Mouse (Mus musculus): ENCODE data around the gene Fuk. TPM values are rescaled to one million over a fixed set of nuclear protein-coding genes. Genes with fewer than 3 reads are reported as not detected.
"Not testable (repeated sequence)": the region's sequence is repeated elsewhere in the genome, so short reads cannot be mapped to it uniquely, and the experiment has no call there.

Fuk gene
- polyA plus RNA-seq, 1 experiment, result 7.2 TPM

DNA sequence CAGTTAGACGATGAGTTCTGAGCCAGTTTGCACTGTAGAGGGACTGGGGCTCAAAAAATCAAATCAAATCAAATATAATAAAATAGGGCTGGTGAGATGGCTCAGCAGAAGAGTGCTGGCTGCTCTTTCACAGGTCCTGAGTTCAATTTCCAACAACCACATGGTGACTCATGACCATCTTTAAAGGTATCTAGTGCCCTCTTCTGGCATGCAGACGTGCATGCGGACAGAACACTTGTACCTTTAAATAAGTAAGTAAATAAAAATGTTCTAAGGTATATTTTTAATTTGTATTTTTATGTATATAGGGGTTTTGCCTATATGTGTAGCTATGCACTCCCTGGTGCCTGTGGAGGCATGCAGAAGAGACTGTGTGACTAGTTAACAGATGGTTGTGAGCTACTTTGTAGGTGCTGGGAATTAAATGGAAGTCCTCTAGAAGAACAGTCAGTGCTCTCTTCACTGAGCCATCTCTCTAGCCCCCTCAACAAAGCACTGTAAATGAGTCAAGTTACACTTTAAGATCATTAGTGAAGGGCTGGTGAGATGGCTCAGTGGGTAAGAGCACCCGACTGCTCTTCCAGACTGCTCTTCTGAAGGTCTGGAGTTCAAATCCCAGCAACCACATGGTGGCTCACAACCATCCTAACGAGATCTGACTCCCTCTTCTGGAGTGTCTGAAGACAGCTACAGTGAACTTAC, 45.4 kb downstream of the Fuk start:
- Histone ChIP-seq H3K4me2 (ENCODE audit: low read depth) (no peak overlapping the region), H3K27me3 (ENCODE audit: control insufficient read depth, insufficient read depth, insufficient read length) (no peaks in the 10 kb centered on the region), H3ac (ENCODE audit: control insufficient read depth, insufficient read length) (no peak overlapping the region), H3K79me2 (ENCODE audit: control insufficient read depth, insufficient read depth) (no peaks in the 10 kb centered on the region), H3K36me3 (ENCODE audit: control insufficient read depth, insufficient read depth) (peaks cover 74% of the 10 kb centered on the region), H3K4me3 (no peak overlapping the region)
- TF ChIP-seq SRF (IDR thresholded peaks at IDR 0.05; ENCODE audit: control insufficient read depth, insufficient read length, low read depth), result no peak
- TF ChIP-seq MYOD1 (IDR thresholded peaks at IDR 0.05; ENCODE audit: control insufficient read depth in 1 of 3, insufficient read length in 2 of 3, low read depth in 2 of 3), result no peak
- no peak for TF ChIP-seq USF1 (IDR thresholded peaks at IDR 0.05; ENCODE audit: low read depth)

GRCm38 (mm10) chr8:110856073-110856472, 46.2 kb downstream of the Fuk start:
- H3ac ChIP-seq (ENCODE audit: control insufficient read depth, insufficient read length); H3K79me2 ChIP-seq (ENCODE audit: control insufficient read depth, insufficient read depth); H3K4me2 ChIP-seq (ENCODE audit: low read depth); H3K27me3 ChIP-seq (ENCODE audit: control insufficient read depth, insufficient read depth, insufficient read length); H3K4me3 ChIP-seq: not testable (repeated sequence)
- peaks cover 78% of the 10 kb centered on the region for H3K36me3 ChIP-seq (ENCODE audit: control insufficient read depth, insufficient read depth)

GRCm38 (mm10) chr8:110851186-110851585, 51.1 kb downstream of the Fuk start:
- no peak overlapping the region for H3K4me2 ChIP-seq (ENCODE audit: low read depth)
- H3K36me3 ChIP-seq (ENCODE audit: control insufficient read depth, insufficient read depth), result peaks cover 65% of the 10 kb centered on the region
- no peak overlapping the region for H3ac ChIP-seq (ENCODE audit: control insufficient read depth, insufficient read length)
- no peaks in the 10 kb centered on the region for H3K27me3 ChIP-seq (ENCODE audit: control insufficient read depth, insufficient read depth, insufficient read length)
- H3K4me3 ChIP-seq, result no peak overlapping the region
- no peak for TF ChIP-seq MAX (IDR thresholded peaks at IDR 0.05; ENCODE audit: low read depth)
- no peak for TF ChIP-seq POLR2AphosphoS2 (IDR thresholded peaks at IDR 0.05; ENCODE audit: insufficient read length, low read depth)
- TF ChIP-seq POLR2A (IDR thresholded peaks at IDR 0.05; ENCODE audit: insufficient read length, low read depth), result no peak
- no peak for TF ChIP-seq MYOD1 (IDR thresholded peaks at IDR 0.05; ENCODE audit: control insufficient read depth in 1 of 3, insufficient read length in 2 of 3, low read depth in 2 of 3)
- no peak for TF ChIP-seq TCF12 (IDR thresholded peaks at IDR 0.05; ENCODE audit: insufficient read depth, poor library complexity, severe bottlenecking)
- TF ChIP-seq MYOG (IDR thresholded peaks at IDR 0.05; ENCODE audit: control insufficient read depth in 1 of 3, insufficient read depth in 1 of 3, insufficient read length in 2 of 3, low read depth in 2 of 3), result no peak
- TF ChIP-seq SRF (IDR thresholded peaks at IDR 0.05; ENCODE audit: control insufficient read depth, insufficient read length, low read depth), result no peak
- no peak for TF ChIP-seq USF1 (IDR thresholded peaks at IDR 0.05; ENCODE audit: low read depth)
- no peak for TF ChIP-seq E2F4 (IDR thresholded peaks at IDR 0.05; ENCODE audit: insufficient read depth)
- no peak for TF ChIP-seq CEBPB (IDR thresholded peaks at IDR 0.05; ENCODE audit: insufficient read depth, poor library complexity, severe bottlenecking)
- no peak for TF ChIP-seq TCF3 (IDR thresholded peaks at IDR 0.05; ENCODE audit: insufficient read length, low read depth)
- no peak for TF ChIP-seq REST (IDR thresholded peaks at IDR 0.05; ENCODE audit: insufficient read depth, insufficient read length)
- peaks cover 28% of the 10 kb centered on the region for H3K79me2 ChIP-seq (ENCODE audit: control insufficient read depth, insufficient read depth)

- peaks cover 48% of the 10 kb centered on the region for H3K36me3 ChIP-seq (ENCODE audit: control insufficient read depth, insufficient read depth)
- peak in 2 of 3 experiments; percentile 22 to 59 for TF ChIP-seq MYOD1 (IDR thresholded peaks at IDR 0.05; ENCODE audit: control insufficient read depth in 1 of 3, insufficient read length in 2 of 3, low read depth in 2 of 3)
- no peak for TF ChIP-seq POLR2A (IDR thresholded peaks at IDR 0.05; ENCODE audit: insufficient read length, low read depth)
- peak in 1 of 3 experiments; percentile 38 for TF ChIP-seq MYOG (IDR thresholded peaks at IDR 0.05; ENCODE audit: control insufficient read depth in 1 of 3, insufficient read depth in 1 of 3, insufficient read length in 2 of 3, low read depth in 2 of 3)
- TF ChIP-seq MAX (IDR thresholded peaks at IDR 0.05; ENCODE audit: low read depth), result no peak
Measured at GRCm38 (mm10) chr8:110847645-110848495, 54.4 kb downstream of the Fuk start.

DNA sequence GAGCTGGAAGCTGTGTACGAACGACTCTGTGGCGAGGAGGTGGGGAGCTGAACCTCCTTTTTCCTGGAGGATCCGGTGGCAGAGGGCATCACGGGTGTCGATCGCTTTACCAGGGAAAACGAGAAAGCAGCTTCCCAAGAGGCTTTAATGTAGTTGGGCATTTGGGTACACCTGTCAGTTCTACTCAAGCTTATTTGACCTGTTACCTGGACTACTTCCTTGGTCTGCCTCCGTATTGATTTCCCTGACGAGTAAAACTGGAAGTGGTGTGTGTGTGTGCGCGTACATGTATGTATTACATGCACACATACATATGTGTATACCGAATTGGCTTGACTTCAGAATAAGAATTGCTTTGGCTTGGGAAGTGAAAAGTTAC, 55.1 kb downstream of the Fuk start:
- Histone ChIP-seq H3K27me3 (ENCODE audit: control insufficient read depth, insufficient read depth, insufficient read length) (no peaks in the 10 kb centered on the region), H3K4me2 (ENCODE audit: low read depth) (peak overlapping the region; percentile 82), H3K79me2 (ENCODE audit: control insufficient read depth, insufficient read depth) (peaks cover 68% of the 10 kb centered on the region), H3ac (ENCODE audit: control insufficient read depth, insufficient read length) (peak overlapping the region; percentile 47), H3K4me3 (peak overlapping the region; percentile 89), H3K36me3 (ENCODE audit: control insufficient read depth, insufficient read depth) (peaks cover 48% of the 10 kb centered on the region)
- TF ChIP-seq USF1 (IDR thresholded peaks at IDR 0.05; ENCODE audit: low read depth), result no peak
- no peak for TF ChIP-seq MYOG (IDR thresholded peaks at IDR 0.05; ENCODE audit: control insufficient read depth in 1 of 3, insufficient read depth in 1 of 3, insufficient read length in 2 of 3, low read depth in 2 of 3)
- peak in 1 of 3 experiments; percentile 0 for TF ChIP-seq MYOD1 (IDR thresholded peaks at IDR 0.05; ENCODE audit: control insufficient read depth in 1 of 3, insufficient read length in 2 of 3, low read depth in 2 of 3)

More at GRCm38 (mm10) chr8:110847645-110848495, 54.4 kb downstream of the Fuk start:
- peaks cover 61% of the 10 kb centered on the region for H3K79me2 ChIP-seq (ENCODE audit: control insufficient read depth, insufficient read depth)
- H3ac ChIP-seq (ENCODE audit: control insufficient read depth, insufficient read length), result peak overlapping the region; percentile 47
- peak overlapping the region; percentile 82 for H3K4me2 ChIP-seq (ENCODE audit: low read depth)
- H3K27me3 ChIP-seq (ENCODE audit: control insufficient read depth, insufficient read depth, insufficient read length), result no peaks in the 10 kb centered on the region
- peak overlapping the region; percentile 89 for H3K4me3 ChIP-seq
